ENCODE assay signal across 12 mouse cellular contexts in the genomic region with DNA sequence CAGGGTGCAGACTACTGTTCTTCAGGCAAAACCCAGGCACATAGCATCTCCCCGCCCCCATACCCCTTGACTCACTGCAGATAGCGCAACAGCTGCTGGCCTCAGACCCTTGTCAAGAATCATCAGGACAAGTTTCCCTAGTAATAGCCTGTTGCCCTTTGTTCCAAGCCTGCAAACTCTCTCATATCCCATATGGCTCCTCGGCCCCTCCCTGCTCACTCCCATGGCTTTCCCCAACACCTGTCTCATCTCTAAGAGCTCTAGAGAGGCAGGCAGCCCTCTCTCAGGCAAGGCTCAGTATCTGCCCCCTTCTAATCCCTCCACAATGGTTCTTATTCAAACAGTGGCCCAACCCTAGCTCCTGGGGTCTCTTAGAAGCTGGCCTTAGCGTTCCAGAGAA. TPM values are rescaled to one million over a fixed set of nuclear protein-coding genes. Genes with fewer than 3 reads are reported as not detected.
DNase-seq lines count a peak whose midpoint lies in the region; ATAC-seq and TF ChIP-seq lines count a peak whose summit lies in the region.
"Had no signal": no experiment of that assay in that cellular context is flagged by ENCODE, and none has a peak within 500 bp of the region (broad histone marks: within the 10 kb centered on the region; RNA-seq: fewer than 3 reads in every experiment).

No protein-coding gene starts in this region.

- H3K27me3 ChIP-seq in forebrain, embryonic 13.5 days, result peaks cover 47% of the 10 kb centered on the region
- H3K27me3 ChIP-seq in limb, embryonic 14.5 days (ENCODE audit: control insufficient read depth, insufficient read depth, low read length), result no peaks in the 10 kb centered on the region

- H3K4me1 ChIP-seq in forebrain, embryonic 13.5 days, result peaks cover 28% of the 10 kb centered on the region
- H3K4me1 ChIP-seq in limb, embryonic 14.5 days (ENCODE audit: control insufficient read depth, insufficient read depth, low read length), result peaks cover 23% of the 10 kb centered on the region

- ATAC-seq in forebrain, embryonic 13.5 days, result no peak
- peak; percentile 18; the same call in 1 of the 2 replicates for ATAC-seq in limb, embryonic 14.5 days (ENCODE audit: low FRiP score, low read depth)
- ATAC-seq in erythroid progenitor cell, adult 5-6 weeks (replicated peaks; ENCODE audit: low FRiP score, poor library complexity, severe bottlenecking), result no peak

- no peak for TF ChIP-seq POLR2A in limb, embryonic 14.5 days (IDR thresholded peaks at IDR 0.05; ENCODE audit: borderline replicate concordance, extremely low read depth, insufficient read depth, insufficient read length)

- 41% methylated on average over 4 of the region's 4 CpGs for WGBS in forebrain, embryonic 13.5 days
- 66% methylated on average over 4 of the region's 4 CpGs for WGBS in limb, embryonic 14.5 days

- H3K36me3 ChIP-seq in forebrain, embryonic 13.5 days (ENCODE audit: poor library complexity, severe bottlenecking), result no peaks in the 10 kb centered on the region
- H3K36me3 ChIP-seq in limb, embryonic 14.5 days (ENCODE audit: control insufficient read depth, insufficient read depth, low read length), result no peaks in the 10 kb centered on the region

- DNase-seq in left cerebral cortex, adult 2 months (ENCODE audit: extremely low spot score in 1 of 2, low spot score in 2 of 2), result no peak
- DNase-seq in left cerebral cortex, adult 9 months (ENCODE audit: low spot score in 2 of 2), result no peak
- no peak for DNase-seq in limb, embryonic 14.5 days (ENCODE audit: low spot score)
- peak; percentile 46 for DNase-seq in retina, postnatal 1 day
- DNase-seq in adrenal gland, postnatal 36 days, result no peak
- no peak for DNase-seq in frontal cortex, postnatal 25 days (ENCODE audit: low spot score in 2 of 2)
- DNase-seq: adrenal gland, postnatal 10 days; lung, adult 2 months; thymus, postnatal 25 days had no signal

- peak overlapping the region; percentile 98 for H3K27ac ChIP-seq in left cerebral cortex, adult 2 months
- H3K27ac ChIP-seq in forebrain, embryonic 13.5 days, result no peak overlapping the region
- no peak overlapping the region for H3K27ac ChIP-seq in limb, embryonic 14.5 days (replicated peaks; ENCODE audit: low read depth, low read length)

- H3K4me3 ChIP-seq in left cerebral cortex, adult 2 months, result peak overlapping the region; percentile 66
- H3K4me3 ChIP-seq in forebrain, embryonic 13.5 days, result no peak overlapping the region
- no peak overlapping the region for H3K4me3 ChIP-seq in limb, embryonic 14.5 days (replicated peaks; ENCODE audit: low read length)

- no peak overlapping the region for H3K9ac ChIP-seq in forebrain, embryonic 13.5 days
- no peak overlapping the region for H3K9ac ChIP-seq in limb, embryonic 14.5 days (ENCODE audit: low read depth, low read length, severe bottlenecking)

- intact Hi-C loops in left cerebral cortex, adult 2 months (cut with DNase I), result loop anchor here (5.0 kb wide), 1 partner anchor 113 kb away; no protein-coding TSS in a partner anchor

- no peaks in the 10 kb centered on the region for H3K9me3 ChIP-seq in forebrain, embryonic 13.5 days (replicated peaks)
- H3K9me3 ChIP-seq in limb, embryonic 14.5 days (ENCODE audit: control insufficient read depth, low read length), result no peaks in the 10 kb centered on the region

- H3K4me2 ChIP-seq in forebrain, embryonic 13.5 days, result peak overlapping the region; percentile 90; the same call in 1 of the 2 replicates
- peak overlapping the region; percentile 88; the same call in 1 of the 2 replicates for H3K4me2 ChIP-seq in limb, embryonic 14.5 days (replicated peaks; ENCODE audit: low read depth, low read length, severe bottlenecking)

- TF ChIP-seq CTCF in left cerebral cortex, adult 2 months (IDR thresholded peaks at IDR 0.05), result no peak

RNA-seq across cellular contexts. Expression of gene Rab15, which starts 2.1 kb away (rescaled TPM):
- total RNA-seq in left cerebral cortex, adult 2 months (2021), result 100 to 1,000 TPM; 271 to 278 TPM
- 12.3 and 14.3 TPM in 2 replicates for polyA plus RNA-seq in forebrain, embryonic 13.5 days (2015; fragmentation: Nextera tagmentation; extraction: Ambion mirVana)
- 22.2 and 23.3 TPM in 2 replicates for polyA plus RNA-seq in limb, embryonic 14.5 days (2012; rRNA removed)
- 22.2 and 24.9 TPM in 2 replicates for polyA plus RNA-seq in limb, embryonic 14.5 days (2014; fragmentation: Nextera tagmentation; extraction: Ambion mirVana)
- total RNA-seq in adrenal gland, postnatal 36 days (2021), result 1 to 10 TPM; 1.8 to 4.0 TPM
- total RNA-seq in erythroid progenitor cell, adult 5-6 weeks (2015; ENCODE audit: low replicate concordance), result 0.36 TPM in 1 of 2 replicates, not detected in the other
- not detected in 2 replicates for total RNA-seq in erythroid progenitor cell, adult 5-6 weeks (2017; ENCODE audit: low replicate concordance)

RNA-seq across cellular contexts. Expression of gene Gpx2, which starts 25.3 kb away (rescaled TPM):
- total RNA-seq in left cerebral cortex, adult 2 months (2021), result under 1 TPM; 0.34 to 0.47 TPM
- 0.12 TPM in 1 of 2 replicates, not detected in the other for polyA plus RNA-seq in forebrain, embryonic 13.5 days (2015; fragmentation: Nextera tagmentation; extraction: Ambion mirVana)
- 0.13 and 0.20 TPM in 2 replicates for polyA plus RNA-seq in limb, embryonic 14.5 days (2012; rRNA removed)
- polyA plus RNA-seq in limb, embryonic 14.5 days (2014; fragmentation: Nextera tagmentation; extraction: Ambion mirVana), result not detected in 2 replicates
- not detected for total RNA-seq in adrenal gland, postnatal 36 days (2021)
- total RNA-seq in erythroid progenitor cell, adult 5-6 weeks (2015; ENCODE audit: low replicate concordance), result 1.3 TPM in 1 of 2 replicates, not detected in the other
- not detected in 2 replicates for total RNA-seq in erythroid progenitor cell, adult 5-6 weeks (2017; ENCODE audit: low replicate concordance)
- total RNA-seq: adrenal gland, postnatal 10 days had no signal
- polyA plus RNA-seq: heart, postnatal 0 days had no signal

RNA-seq across cellular contexts. Expression of gene Fntb, which starts 55.2 kb away (rescaled TPM):
- 10 to 100 TPM; 27.9 to 28.4 TPM for total RNA-seq in left cerebral cortex, adult 2 months (2021)
- 30.1 and 32.9 TPM in 2 replicates for polyA plus RNA-seq in forebrain, embryonic 13.5 days (2015; fragmentation: Nextera tagmentation; extraction: Ambion mirVana)
- 42.9 and 50.9 TPM in 2 replicates for polyA plus RNA-seq in limb, embryonic 14.5 days (2012; rRNA removed)
- polyA plus RNA-seq in limb, embryonic 14.5 days (2014; fragmentation: Nextera tagmentation; extraction: Ambion mirVana), result 47.6 and 51.5 TPM in 2 replicates
- 10 to 100 TPM; 12.5 to 13.2 TPM for total RNA-seq in adrenal gland, postnatal 36 days (2021)
- 51.9 and 77.1 TPM in 2 replicates for total RNA-seq in erythroid progenitor cell, adult 5-6 weeks (2015; ENCODE audit: low replicate concordance)
- total RNA-seq in erythroid progenitor cell, adult 5-6 weeks (2017; ENCODE audit: low replicate concordance), result 21.3 and 47.2 TPM in 2 replicates

RNA-seq across cellular contexts. Expression of gene Churc1, which starts 55.3 kb away (rescaled TPM):
- 10 to 100 TPM; 35.3 to 35.4 TPM for total RNA-seq in left cerebral cortex, adult 2 months (2021)
- 116 and 119 TPM in 2 replicates for polyA plus RNA-seq in forebrain, embryonic 13.5 days (2015; fragmentation: Nextera tagmentation; extraction: Ambion mirVana)
- 43.6 and 47.4 TPM in 2 replicates for polyA plus RNA-seq in limb, embryonic 14.5 days (2012; rRNA removed)
- 93.1 and 104 TPM in 2 replicates for polyA plus RNA-seq in limb, embryonic 14.5 days (2014; fragmentation: Nextera tagmentation; extraction: Ambion mirVana)
- total RNA-seq in adrenal gland, postnatal 36 days (2021), result 10 to 100 TPM; 77.8 to 87.4 TPM
- 28.5 and 66.0 TPM in 2 replicates for total RNA-seq in erythroid progenitor cell, adult 5-6 weeks (2015; ENCODE audit: low replicate concordance)
- 24.4 and 42.7 TPM in 2 replicates for total RNA-seq in erythroid progenitor cell, adult 5-6 weeks (2017; ENCODE audit: low replicate concordance)

Comparison
In these comparisons a context has a peak if more than half of its experiments do, and no peak if none do; other contexts are left out.
1. RNA of gene Rab15, which starts 2.1 kb away (total RNA-seq): 271 to 278 TPM in left cerebral cortex, adult 2 months; 1.8 to 4.0 TPM in adrenal gland, postnatal 36 days and 0.36 TPM in erythroid progenitor cell, adult 5-6 weeks; every median in the first group is over 10 times any median in the second.